Mouse (Mus musculus) myocyte (in vitro differentiated cells): ENCODE data around the gene Gm1979.
"Not testable (repeated sequence)": the region's sequence is repeated elsewhere in the genome, so short reads cannot be mapped to it uniquely, and the experiment has no call there.

Experiments
- E2F4 ChIP-seq: IDR thresholded peaks from one replicate; pipeline ENCODE4 v1.6.1; 2011; ENCODE audit warnings: mild to moderate bottlenecking, control low read depth, moderate library complexity; ENCODE audit not compliant: insufficient read depth
- MAX ChIP-seq: IDR thresholded peaks from one replicate; pipeline ENCODE4 v1.6.1; 2011; ENCODE audit warnings: low read depth, mild to moderate bottlenecking, control low read depth
- MYOD1 ChIP-seq, 3 experiments: IDR thresholded peaks; one replicate each; pipeline ENCODE4 v1.6.1; 2011; ENCODE audit warnings: control low read depth in 2 of 3, low read depth in 2 of 3, mild to moderate bottlenecking in 2 of 3, moderate library complexity in 1 of 3; ENCODE audit not compliant: insufficient read length in 2 of 3, control insufficient read depth in 1 of 3
- POLR2A ChIP-seq: IDR thresholded peaks from one replicate; pipeline ENCODE4 v1.6.1; 2011; ENCODE audit warnings: low read depth, mild to moderate bottlenecking, control low read depth, moderate library complexity; ENCODE audit not compliant: insufficient read length
- POLR2AphosphoS2 ChIP-seq: IDR thresholded peaks from one replicate; pipeline ENCODE4 v1.6.1; 2011; ENCODE audit warnings: low read depth, control low read depth; ENCODE audit not compliant: insufficient read length
- USF1 ChIP-seq: IDR thresholded peaks from one replicate; pipeline ENCODE4 v1.6.1; 2011; ENCODE audit warnings: low read depth, mild to moderate bottlenecking, control low read depth, moderate library complexity

DNA sequence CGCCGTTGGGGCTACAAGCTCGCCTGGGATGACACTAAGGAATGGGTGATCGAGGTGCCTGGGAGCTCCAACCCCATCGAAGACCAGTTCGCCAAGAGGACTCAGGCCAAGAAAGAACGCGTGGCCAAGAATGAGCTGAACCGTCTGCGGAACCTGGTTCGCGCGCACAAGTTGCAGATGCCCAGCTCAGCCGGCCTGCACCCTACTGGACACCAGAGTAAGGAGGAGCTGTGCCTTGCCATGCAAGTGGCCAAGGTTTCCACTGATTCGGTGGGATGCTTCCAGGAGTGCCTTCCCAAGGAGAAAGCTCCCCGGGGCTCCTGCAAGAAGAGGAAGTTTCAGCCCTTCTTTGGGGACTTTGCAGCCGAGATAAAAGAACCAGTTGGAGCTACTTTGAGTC lies 47.5 kb downstream of the Gm1979 start:
- not testable (repeated sequence) for TF ChIP-seq POLR2A; MYOD1 (IDR thresholded peaks at IDR 0.05; ENCODE audit: control insufficient read depth in 1 of 3, insufficient read length in 2 of 3, low read depth in 2 of 3); USF1; MAX; POLR2AphosphoS2; E2F4
